Mouse (Mus musculus) cortical plate, adult 2 months (tissue): ENCODE measurements around the gene Tsc2.

ENCODE experiments used
- CTCF ChIP-seq: fragments of 200-500 bp; IDR thresholded peaks from 2 replicates; pipeline ENCODE4 v1.5.1; 2011; ENCODE audit warnings: mild to moderate bottlenecking, control low read depth, low read length; ENCODE audit not compliant: insufficient read depth; ENCODE audit errors: extremely low read depth
- POLR2A ChIP-seq: fragments of 200-500 bp; IDR thresholded peaks from 2 replicates; pipeline ENCODE4 v1.6.1; 2011; ENCODE audit warnings: mild to moderate bottlenecking, low read length, control low read depth; ENCODE audit not compliant: insufficient read depth; ENCODE audit errors: extremely low read depth

DNA sequence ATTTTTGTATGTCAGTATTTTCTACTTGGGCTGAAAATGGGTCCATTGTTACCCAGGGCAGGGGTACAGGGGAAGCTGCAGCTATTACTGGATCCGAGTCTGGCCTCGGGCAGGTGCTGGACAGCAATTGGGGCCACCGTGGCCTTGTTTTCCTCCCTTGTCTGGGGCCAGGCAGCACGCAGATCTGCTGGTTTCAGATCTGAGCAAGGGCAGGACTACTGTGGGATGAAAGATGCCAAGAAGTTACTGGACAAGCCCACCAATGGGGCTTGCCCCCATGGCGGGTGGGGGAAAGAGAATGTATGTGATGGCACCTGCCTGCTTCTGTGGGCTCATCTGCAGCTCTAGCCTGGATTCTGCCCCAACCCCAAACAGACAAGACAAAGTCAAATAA is 36.4 kb downstream of the Tsc2 start:
- TF ChIP-seq CTCF (no peak), POLR2A (no peak)
